Mouse (Mus musculus): ENCODE data around the gene Tbc1d22b.

DNA sequence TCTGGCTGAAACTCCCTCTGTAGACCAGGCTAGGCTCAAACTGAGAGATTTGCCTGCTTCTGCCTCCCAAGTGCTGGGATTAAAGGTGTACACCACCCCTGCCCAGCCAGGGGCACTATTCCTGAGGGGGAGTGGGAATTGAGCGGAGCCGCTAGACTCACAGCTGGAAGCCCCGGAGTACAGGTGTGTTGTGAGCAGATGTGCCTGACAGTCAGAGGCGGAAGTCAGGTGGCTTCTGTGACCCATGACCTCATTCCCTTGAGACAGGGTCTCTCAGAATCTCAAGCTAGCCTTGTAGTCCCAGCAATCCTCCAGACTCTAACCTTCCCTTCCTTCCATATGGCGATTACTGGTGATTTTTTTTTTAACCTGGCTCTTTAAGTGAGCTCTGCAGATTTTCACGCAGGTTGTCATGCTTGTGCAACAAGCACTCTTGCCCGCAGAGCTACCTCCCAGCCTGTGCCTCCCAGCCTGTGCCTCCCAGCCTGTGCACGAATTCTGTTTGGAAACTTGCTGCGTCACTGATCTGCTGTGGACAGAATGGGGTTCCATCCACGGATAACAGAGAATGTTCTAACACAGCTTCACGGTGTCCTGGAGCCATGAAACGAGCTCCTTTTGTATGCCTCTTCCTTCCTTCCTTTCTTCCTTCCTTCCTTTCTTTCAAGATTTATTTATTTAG, 40.5 kb upstream of the Tbc1d22b start:
- TF ChIP-seq CTCF (IDR thresholded peaks at IDR 0.05; ENCODE audit: insufficient read depth, low read depth, low read length) (no peak), POLR2A (IDR thresholded peaks at IDR 0.05; ENCODE audit: insufficient read depth, low read depth, low read length) (no peak)

Data from olfactory bulb, adult 2 months (tissue).